Mouse (Mus musculus): ENCODE measurements around the gene Nit2. TPM values are rescaled to one million over a fixed set of nuclear protein-coding genes. Genes with fewer than 3 reads are reported as not detected.
A peak's percentile ranks its signal among the peaks of the same experiment; 100 is the strongest.

Gene Nit2
- total and polyA plus RNA-seq, 3 experiments, result 33.6 to 38.9 TPM; not detected in 1

DNA sequence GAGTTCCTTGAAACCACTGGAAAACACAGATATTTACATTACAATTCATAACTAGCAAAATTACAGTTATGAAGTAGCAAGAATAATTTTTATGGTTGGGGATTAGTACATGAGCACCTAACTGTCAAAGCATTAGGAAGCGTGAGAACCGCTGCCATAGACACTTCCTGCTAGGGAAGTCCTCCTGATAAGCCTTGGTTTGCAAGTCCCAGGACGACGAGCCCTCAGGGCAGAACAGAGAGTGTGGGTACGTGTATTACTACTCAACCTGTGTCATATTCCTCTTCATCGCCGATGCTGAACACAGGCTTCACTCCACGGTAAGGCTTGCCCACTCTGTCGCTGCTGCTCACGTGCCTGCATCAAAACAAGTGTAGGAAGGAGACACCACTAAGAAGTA, 10.5 kb upstream of the Nit2 start:
- TF ChIP-seq GABPA (IDR thresholded peaks at IDR 0.05; ENCODE audit: low read depth, low read length) (no peak), GATA1 (IDR thresholded peaks at IDR 0.05; ENCODE audit: low read depth, low read length) (no peak), BHLHE40 (IDR thresholded peaks at IDR 0.05; ENCODE audit: borderline replicate concordance, low read depth, low read length) (no peak), POLR2AphosphoS2 (IDR thresholded peaks at IDR 0.05; ENCODE audit: low read length) (no peak), TBP (IDR thresholded peaks at IDR 0.05; ENCODE audit: low read depth, low read length) (no peak), ZC3H11A (IDR thresholded peaks at IDR 0.05; ENCODE audit: low read depth, low read length) (no peak), CTCF (IDR thresholded peaks at IDR 0.05 in 2 of 3, conservative IDR thresholded peaks at IDR 0.05 in 1 of 3; ENCODE audit: control insufficient read depth in 1 of 3, insufficient read depth in 1 of 3, low read depth in 2 of 3, low read length in 3 of 3, poor library complexity in 1 of 3, severe bottlenecking in 1 of 3) (no peak), TCF12 (IDR thresholded peaks at IDR 0.05; ENCODE audit: low read depth, low read length) (no peak), MAX (IDR thresholded peaks at IDR 0.05; ENCODE audit: low read length) (no peak), POLR2AphosphoS5 (IDR thresholded peaks at IDR 0.05; ENCODE audit: borderline replicate concordance, low read depth, low read length) (no peak), ELF1 (IDR thresholded peaks at IDR 0.05; ENCODE audit: low read depth, low read length) (no peak), ZKSCAN1 (IDR thresholded peaks at IDR 0.05; ENCODE audit: low read depth, low read length) (no peak), HCFC1 (IDR thresholded peaks at IDR 0.05; ENCODE audit: low read depth, low read length) (no peak), KAT2A (conservative IDR thresholded peaks at IDR 0.05; ENCODE audit: low read depth, low read length) (no peak), CHD2 (IDR thresholded peaks at IDR 0.05; ENCODE audit: low read length) (no peak), E2F4 (IDR thresholded peaks at IDR 0.05; ENCODE audit: borderline replicate concordance, low read depth, low read length) (no peak), RCOR1 (IDR thresholded peaks at IDR 0.05; ENCODE audit: low read depth, low read length) (no peak)
- no peak for DNase-seq (ENCODE audit: low read depth, low spot score)

GRCm38 (mm10) chr16:57177254-57177653, 10.1 kb upstream of the Nit2 start:
- H3K27me3 ChIP-seq (ENCODE audit: control insufficient read depth in 1 of 2, insufficient read depth in 2 of 2, low read length in 2 of 2), result no peaks in the 10 kb centered on the region
- H3K36me3 ChIP-seq (ENCODE audit: control insufficient read depth in 1 of 2, insufficient read depth in 2 of 2, low read length in 2 of 2), result peaks cover 3 to 8% of the 10 kb centered on the region in 2 experiments
- peak; percentile 70 for DNase-seq (ENCODE audit: low read depth, low spot score)
- no peak overlapping the region for H3K9ac ChIP-seq (ENCODE audit: control insufficient read depth, low read depth, low read length, poor library complexity, severe bottlenecking)
- no peaks in the 10 kb centered on the region for H3K9me3 ChIP-seq (replicated peaks; ENCODE audit: insufficient read depth, low read length)
- H3K4me3 ChIP-seq (ENCODE audit: control insufficient read depth in 1 of 2, insufficient read depth in 1 of 2, low read depth in 2 of 2, low read length in 2 of 2), result no peak overlapping the region
- H3K4me1 ChIP-seq (ENCODE audit: control insufficient read depth in 1 of 2, insufficient read depth in 2 of 2, low read length in 2 of 2), result peaks cover 3 to 5% of the 10 kb centered on the region in 2 experiments; a peak in 3 of 4 replicates
- no peak overlapping the region for H3K27ac ChIP-seq (ENCODE audit: control insufficient read depth, low read depth, low read length)
- no peaks in the 10 kb centered on the region for H3K79me2 ChIP-seq (ENCODE audit: control insufficient read depth, insufficient read depth, low read length, poor library complexity)
- TF ChIP-seq ZC3H11A (IDR thresholded peaks at IDR 0.05; ENCODE audit: low read depth, low read length) (0 out of 2 replicates have a peak, but pooled peaks have one; percentile 44), MAZ (IDR thresholded peaks at IDR 0.05; ENCODE audit: low read depth, low read length) (no peak), CTCF (IDR thresholded peaks at IDR 0.05 in 2 of 3, conservative IDR thresholded peaks at IDR 0.05 in 1 of 3; ENCODE audit: control insufficient read depth in 1 of 3, insufficient read depth in 1 of 3, low read depth in 2 of 3, low read length in 3 of 3, poor library complexity in 1 of 3, severe bottlenecking in 1 of 3) (peak; percentile 58 to 79 (median 79)), TBP (IDR thresholded peaks at IDR 0.05; ENCODE audit: low read depth, low read length) (no peak), GATA1 (IDR thresholded peaks at IDR 0.05; ENCODE audit: low read depth, low read length) (peak; percentile 50; the same call in 1 of the 2 replicates), CHD2 (IDR thresholded peaks at IDR 0.05; ENCODE audit: low read length) (no peak), SIN3A (IDR thresholded peaks at IDR 0.05; ENCODE audit: low read length) (no peak), MYC (IDR thresholded peaks at IDR 0.05; ENCODE audit: low read depth, low read length) (no peak), ETS1 (IDR thresholded peaks at IDR 0.05; ENCODE audit: low read depth, low read length) (no peak), CHD1 (IDR thresholded peaks at IDR 0.05; ENCODE audit: low read depth, low read length) (no peak), USF2 (IDR thresholded peaks at IDR 0.05; ENCODE audit: borderline replicate concordance in 1 of 2, insufficient read depth in 1 of 2, low read depth in 1 of 2, low read length in 2 of 2) (no peak), POLR2AphosphoS2 (IDR thresholded peaks at IDR 0.05; ENCODE audit: low read length) (no peak), HCFC1 (IDR thresholded peaks at IDR 0.05; ENCODE audit: low read depth, low read length) (no peak), EP300 (IDR thresholded peaks at IDR 0.05; ENCODE audit: low read depth in 1 of 2, low read length in 2 of 2) (no peak), MAX (IDR thresholded peaks at IDR 0.05; ENCODE audit: low read length) (no peak), RCOR1 (IDR thresholded peaks at IDR 0.05; ENCODE audit: low read depth, low read length) (peak; percentile 67), ZKSCAN1 (IDR thresholded peaks at IDR 0.05; ENCODE audit: low read depth, low read length) (no peak), SMC3 (IDR thresholded peaks at IDR 0.05; ENCODE audit: low read depth, low read length) (peak; percentile 67), MXI1 (IDR thresholded peaks at IDR 0.05; ENCODE audit: low read depth, low read length) (no peak), TAL1 (IDR thresholded peaks at IDR 0.05; ENCODE audit: low read length) (no peak), ZNF384 (IDR thresholded peaks at IDR 0.05; ENCODE audit: low read depth, low read length) (peak; percentile 87), USF1 (IDR thresholded peaks at IDR 0.05; ENCODE audit: low read depth, low read length) (no peak), POLR2AphosphoS5 (IDR thresholded peaks at IDR 0.05; ENCODE audit: borderline replicate concordance, low read depth, low read length) (no peak), MYB (IDR thresholded peaks at IDR 0.05; ENCODE audit: low read depth, low read length) (no peak)

More for the DNA sequence above, 10.5 kb upstream of the Nit2 start:
- Histone ChIP-seq H3K36me3 (ENCODE audit: control insufficient read depth in 1 of 2, insufficient read depth in 2 of 2, low read length in 2 of 2) (peaks cover 3 to 5% of the 10 kb centered on the region in 2 experiments), H3K27ac (ENCODE audit: control insufficient read depth, low read depth, low read length) (no peak overlapping the region), H3K4me3 (ENCODE audit: control insufficient read depth in 1 of 2, insufficient read depth in 1 of 2, low read depth in 2 of 2, low read length in 2 of 2) (no peak overlapping the region), H3K9ac (ENCODE audit: control insufficient read depth, low read depth, low read length, poor library complexity, severe bottlenecking) (no peak overlapping the region), H3K4me1 (ENCODE audit: control insufficient read depth in 1 of 2, insufficient read depth in 2 of 2, low read length in 2 of 2) (peaks cover 3 to 5% of the 10 kb centered on the region in 2 experiments; a peak in 3 of 4 replicates), H3K27me3 (ENCODE audit: control insufficient read depth in 1 of 2, insufficient read depth in 2 of 2, low read length in 2 of 2) (no peaks in the 10 kb centered on the region), H3K79me2 (ENCODE audit: control insufficient read depth, insufficient read depth, low read length, poor library complexity) (no peaks in the 10 kb centered on the region), H3K9me3 (replicated peaks; ENCODE audit: insufficient read depth, low read length) (no peaks in the 10 kb centered on the region)
